Mouse (Mus musculus) testis, adult 10 weeks (tissue): ENCODE results near the gene Maip1. TPM values are rescaled to one million over a fixed set of nuclear protein-coding genes. Genes with fewer than 3 reads are reported as not detected.

Experiments
- polyA plus RNA-seq: library from polyadenylated mRNA; stranded (reverse); fragments of 350-450 nt; fragmentation: Illumina TruSeq; extraction: RNeasy Lipid Tissue Mini Kit (QIAGEN cat#74804); gene quantifications from one replicate; pipeline ENCODE4 v1.2.3, GENCODE M21; 2014; ENCODE audit warnings: low read depth, low replicate concordance

Gene Maip1
- 11.7 TPM for polyA plus RNA-seq

DNA sequence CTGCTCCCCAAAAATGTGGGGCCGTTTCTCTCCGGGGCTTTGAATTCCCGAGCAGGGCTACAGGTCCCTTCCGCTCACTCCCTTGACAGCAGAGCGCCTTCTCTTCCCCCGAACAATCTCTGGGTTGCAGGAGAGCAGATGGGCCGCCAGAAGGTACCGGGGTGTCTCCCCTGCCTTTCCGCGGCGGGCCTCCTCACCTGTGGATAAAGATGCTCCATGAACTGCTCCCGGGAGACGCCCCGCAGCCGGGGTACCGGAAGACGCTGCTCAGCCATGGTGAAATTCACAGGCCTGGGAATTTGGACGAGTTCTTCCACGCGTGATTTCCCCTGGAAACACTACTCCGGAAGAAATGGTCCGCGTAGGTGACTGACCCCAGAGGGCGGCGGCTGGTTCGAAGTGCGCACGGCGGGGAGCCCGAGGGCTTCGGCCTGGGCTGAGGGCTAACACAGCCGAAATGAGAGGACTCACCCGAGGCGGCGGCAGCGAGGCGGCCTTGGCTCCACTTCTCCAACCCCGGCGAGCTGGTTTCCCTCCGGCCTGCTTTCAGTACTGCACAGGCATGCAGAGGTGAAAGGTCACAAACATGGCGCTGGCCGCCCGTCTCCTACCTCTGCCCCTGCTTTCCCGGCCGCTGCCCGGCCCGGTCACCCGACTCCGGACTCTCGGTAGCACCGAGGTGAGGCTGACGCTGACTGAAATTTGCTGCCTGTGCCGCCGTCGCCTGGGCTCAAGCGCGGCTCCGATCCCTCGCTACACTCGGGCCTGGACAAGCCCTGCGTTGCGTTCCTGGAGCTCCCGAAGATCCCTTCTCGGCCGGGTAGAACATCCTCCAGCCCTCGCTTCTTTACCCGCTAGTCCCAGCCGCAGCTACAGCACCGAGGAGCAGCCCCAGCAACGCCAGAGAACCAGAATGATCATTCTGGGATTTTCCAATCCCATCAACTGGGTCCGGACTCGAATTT lies at the start of gene Maip1, which contains the start of gene Tyw5:
Gene Maip1 (plus strand): TSS at position 142 of the 965 bp plus-strand sequence.
Gene Tyw5 (minus strand): TSS at position 915 of the 965 bp plus-strand sequence.

GRCm38 (mm10) chr1:57377376-57378341 lies 28.5 kb upstream of the Maip1 start, which contains the start of gene 1700066M21Rik:
Gene 1700066M21Rik (plus strand): TSS chr1:57377620.

Other genes with a start within 250 kb of the Maip1 start
- gene 1700066M21Rik, start 28.7 kb upstream of the Maip1 start, polyA plus RNA-seq: 72.5 TPM
- 32.1 TPM for gene Tyw5, start 773 bp downstream of the Maip1 start, polyA plus RNA-seq